Mouse (Mus musculus) megakaryocyte, embryonic 14.5 days (primary cell): ENCODE measurements around the gene Arhgap27.

Source experiments
- FLI1 ChIP-seq: IDR thresholded peaks from 2 replicates; pipeline ENCODE4 v1.6.1; 2012; ENCODE audit warnings: low read length, inconsistent platforms, mixed read lengths
- GATA1 ChIP-seq: IDR thresholded peaks from 3 replicates; pipeline ENCODE4 v1.6.1; 2012; ENCODE audit warnings: mixed read lengths, low read length, inconsistent platforms, borderline replicate concordance

DNA sequence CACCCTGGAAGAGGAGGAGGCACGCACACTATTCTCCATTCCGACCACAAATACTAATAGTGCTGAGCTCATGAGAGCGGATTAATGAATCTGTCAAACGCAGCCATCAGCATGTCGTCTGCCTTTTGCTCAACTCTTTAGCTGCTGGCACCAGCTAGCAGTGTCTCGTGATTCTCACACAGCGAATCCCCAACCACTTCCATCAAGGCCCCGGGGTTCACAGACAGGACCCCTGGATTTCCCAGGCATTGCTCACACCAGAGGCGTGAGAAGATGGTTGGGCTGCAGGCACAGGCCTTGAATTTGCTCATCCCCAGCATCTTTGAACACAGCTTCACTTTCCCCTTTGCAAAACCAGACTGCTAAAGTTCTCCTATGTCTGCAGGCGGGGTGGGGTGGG lies 78.2 kb downstream of the Arhgap27 start:
- TF ChIP-seq FLI1 (no peak), GATA1 (no peak)
